Mouse (Mus musculus): ENCODE results near the gene Tgm2. TPM values are rescaled to one million over a fixed set of nuclear protein-coding genes. Genes with fewer than 3 reads are reported as not detected.
A peak's percentile ranks its signal among the peaks of the same experiment; 100 is the strongest.

The Tgm2 gene
- polyA plus RNA-seq, 1 experiment from 2014 or later, result 160 TPM

DNA sequence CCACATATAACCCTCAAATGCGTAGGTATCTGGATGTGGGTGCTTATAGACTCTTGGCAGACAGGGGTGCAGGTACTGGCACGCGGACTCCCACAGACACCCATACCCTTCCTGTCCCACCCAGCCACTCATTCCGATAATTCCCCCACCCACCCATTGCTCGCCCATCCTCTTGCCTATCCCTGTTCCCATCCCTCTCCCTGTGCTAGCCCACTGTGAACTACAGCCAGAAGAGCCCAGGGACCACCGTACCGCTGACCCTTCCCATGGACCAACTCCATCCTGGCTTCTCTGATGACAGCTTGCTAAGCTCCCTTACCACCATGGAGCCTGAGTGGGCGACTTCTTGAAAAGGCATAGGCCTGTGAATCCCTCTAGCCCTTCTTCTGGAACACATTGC is 735 bp upstream of the Tgm2 start:
- WGBS, result 91% methylated on average over 8 of the region's 8 CpGs
- H3K9ac ChIP-seq (ENCODE audit: low read length), result no peak overlapping the region
- no peaks in the 10 kb centered on the region for H3K27me3 ChIP-seq (ENCODE audit: control insufficient read depth, insufficient read depth, low read length)
- no peak overlapping the region for H3K27ac ChIP-seq (replicated peaks in 1 of 2; ENCODE audit: control insufficient read depth in 1 of 2, insufficient read depth in 1 of 2, low read depth in 2 of 2, low read length in 2 of 2)
- H3K36me3 ChIP-seq (ENCODE audit: control insufficient read depth, insufficient read depth, low read length), result peaks cover 9% of the 10 kb centered on the region
- ATAC-seq (ENCODE audit: insufficient number of reproducible peaks, insufficient read depth, low FRiP score, low read depth), result no peak
- H3K4me2 ChIP-seq (ENCODE audit: low read length), result no peak overlapping the region
- peaks cover 20 to 36% of the 10 kb centered on the region in 2 experiments for H3K4me1 ChIP-seq (ENCODE audit: control insufficient read depth in 2 of 2, insufficient read depth in 2 of 2, low read length in 2 of 2)
- H3K4me3 ChIP-seq (ENCODE audit: control insufficient read depth in 1 of 2, insufficient read depth in 1 of 2, low read depth in 1 of 2, low read length in 2 of 2), result no peak overlapping the region
- H3K9me3 ChIP-seq (ENCODE audit: control insufficient read depth, low read length), result peaks cover 6% of the 10 kb centered on the region; the same call in 1 of the 2 replicates

DNA sequence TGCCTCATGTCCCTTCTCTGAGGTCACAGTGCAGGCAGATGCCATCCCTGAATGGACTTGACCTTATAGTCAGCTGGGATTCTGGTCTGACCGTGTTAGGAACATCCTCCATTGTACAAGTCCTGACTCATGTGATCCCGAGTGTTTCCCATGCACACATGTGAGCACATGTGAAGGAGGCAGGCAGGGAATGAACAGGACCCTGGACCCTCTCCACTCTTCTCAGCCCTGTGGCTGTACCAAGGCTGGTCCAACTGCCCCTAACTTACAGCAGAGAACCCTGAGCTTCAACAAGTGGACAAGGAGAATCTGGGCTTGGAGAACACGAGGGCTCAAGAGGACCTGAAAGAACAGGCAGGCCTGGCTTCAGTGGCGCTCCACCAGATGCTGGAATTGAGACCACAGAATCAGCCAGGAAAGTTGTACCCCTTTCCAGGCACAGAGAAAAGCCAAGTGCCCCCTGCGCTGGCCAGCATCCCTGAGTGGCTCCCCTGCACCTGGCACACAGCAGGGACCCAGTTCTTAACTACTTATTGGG is 639 bp downstream of the Tgm2 start:
- no peaks in the 10 kb centered on the region for H3K27me3 ChIP-seq (ENCODE audit: control insufficient read depth, insufficient read depth, low read length)
- H3K9me3 ChIP-seq (ENCODE audit: control insufficient read depth, low read length), result no peaks in the 10 kb centered on the region
- WGBS, result 18% methylated on average over 5 of the region's 5 CpGs
- H3K4me2 ChIP-seq (ENCODE audit: low read length), result peak overlapping the region; percentile 85
- ATAC-seq (ENCODE audit: insufficient number of reproducible peaks, insufficient read depth, low FRiP score, low read depth), result no peak
- peak overlapping the region; percentile 95 for H3K9ac ChIP-seq (ENCODE audit: low read length)
- H3K4me1 ChIP-seq (ENCODE audit: control insufficient read depth in 2 of 2, insufficient read depth in 2 of 2, low read length in 2 of 2), result peaks cover 34 to 50% of the 10 kb centered on the region in 2 experiments
- H3K36me3 ChIP-seq (ENCODE audit: control insufficient read depth, insufficient read depth, low read length), result peaks cover 22% of the 10 kb centered on the region
- peak overlapping the region; percentile 72 to 99 for H3K27ac ChIP-seq (replicated peaks in 1 of 2; ENCODE audit: control insufficient read depth in 1 of 2, insufficient read depth in 1 of 2, low read depth in 2 of 2, low read length in 2 of 2)
- H3K4me3 ChIP-seq (ENCODE audit: control insufficient read depth in 1 of 2, insufficient read depth in 1 of 2, low read depth in 1 of 2, low read length in 2 of 2), result peak overlapping the region; percentile 71 to 74

DNA sequence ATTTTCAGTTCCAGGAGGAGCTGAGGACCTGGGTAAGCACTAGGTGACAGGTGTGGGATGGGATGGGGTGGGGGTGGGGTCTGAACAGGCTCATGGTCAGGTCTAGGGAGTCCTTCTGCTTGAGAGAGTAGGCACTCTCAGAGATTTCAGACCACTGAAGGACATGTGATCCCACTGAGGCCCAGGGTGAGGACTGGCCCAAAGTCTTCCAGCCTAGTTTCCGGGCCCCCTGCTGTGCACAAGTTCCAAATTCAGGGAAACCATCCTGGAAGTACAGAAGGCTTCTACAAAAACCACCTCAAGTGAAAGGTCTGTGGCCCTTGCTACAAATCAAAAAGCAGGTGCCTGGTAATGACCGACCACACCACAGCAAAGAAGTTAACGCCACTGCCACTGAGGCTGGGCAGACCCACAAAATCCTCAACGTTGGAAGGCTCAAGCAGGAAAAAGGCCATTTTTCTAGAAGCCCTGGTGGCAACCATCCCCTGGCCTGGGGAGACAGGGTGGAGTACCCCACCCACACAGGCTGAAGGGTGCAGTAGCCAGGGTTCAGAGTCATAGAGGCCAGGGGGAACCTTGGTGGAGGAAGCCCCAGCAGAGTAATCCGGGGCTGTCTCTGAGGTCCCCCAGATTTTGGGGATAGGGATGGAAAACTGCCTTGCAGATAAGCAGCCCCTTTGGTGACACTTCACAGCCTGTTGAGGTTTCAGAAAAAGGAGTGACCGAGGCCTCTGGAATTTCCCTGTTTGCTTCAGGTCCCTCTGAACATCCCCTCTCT is 1.3 kb downstream of the Tgm2 start:
- H3K4me2 ChIP-seq (ENCODE audit: low read length), result peak overlapping the region; percentile 85
- H3K4me1 ChIP-seq (ENCODE audit: control insufficient read depth in 2 of 2, insufficient read depth in 2 of 2, low read length in 2 of 2), result peaks cover 39 to 56% of the 10 kb centered on the region in 2 experiments
- peak overlapping the region; percentile 71 to 74 for H3K4me3 ChIP-seq (ENCODE audit: control insufficient read depth in 1 of 2, insufficient read depth in 1 of 2, low read depth in 1 of 2, low read length in 2 of 2)
- 42% methylated on average over 6 of the region's 6 CpGs for WGBS
- H3K27ac ChIP-seq (replicated peaks in 1 of 2; ENCODE audit: control insufficient read depth in 1 of 2, insufficient read depth in 1 of 2, low read depth in 2 of 2, low read length in 2 of 2), result peak overlapping the region; percentile 72 to 99
- ATAC-seq (ENCODE audit: insufficient number of reproducible peaks, insufficient read depth, low FRiP score, low read depth), result no peak
- no peaks in the 10 kb centered on the region for H3K9me3 ChIP-seq (ENCODE audit: control insufficient read depth, low read length)
- no peaks in the 10 kb centered on the region for H3K27me3 ChIP-seq (ENCODE audit: control insufficient read depth, insufficient read depth, low read length)
- peaks cover 27% of the 10 kb centered on the region for H3K36me3 ChIP-seq (ENCODE audit: control insufficient read depth, insufficient read depth, low read length)
- peak overlapping the region; percentile 95 for H3K9ac ChIP-seq (ENCODE audit: low read length)

DNA sequence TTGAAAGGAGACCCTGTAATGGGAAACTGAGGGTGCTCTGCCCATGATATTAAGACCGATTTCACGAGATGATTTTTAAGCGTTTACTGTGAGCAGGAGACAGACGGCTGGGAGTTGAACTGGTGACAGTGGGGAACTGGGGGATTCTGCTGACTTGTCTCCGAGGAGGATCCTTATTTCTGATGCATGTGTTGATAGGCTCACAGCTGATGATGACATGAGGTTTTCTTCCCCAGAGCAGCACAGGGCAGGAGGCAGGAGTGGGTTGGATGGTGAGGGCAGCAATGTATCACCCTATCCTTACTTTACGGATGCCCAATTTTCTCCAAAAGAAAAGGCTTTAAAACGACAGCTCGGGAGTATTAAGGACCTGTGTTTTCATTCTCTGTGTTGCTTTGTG is 2.0 kb downstream of the Tgm2 start:
- WGBS, result 43% methylated on average over 8 of the region's 8 CpGs
- no peaks in the 10 kb centered on the region for H3K27me3 ChIP-seq (ENCODE audit: control insufficient read depth, insufficient read depth, low read length)
- peak overlapping the region; percentile 72 to 99 for H3K27ac ChIP-seq (replicated peaks in 1 of 2; ENCODE audit: control insufficient read depth in 1 of 2, insufficient read depth in 1 of 2, low read depth in 2 of 2, low read length in 2 of 2)
- peak overlapping the region; percentile 71 to 74 for H3K4me3 ChIP-seq (ENCODE audit: control insufficient read depth in 1 of 2, insufficient read depth in 1 of 2, low read depth in 1 of 2, low read length in 2 of 2)
- peaks cover 29% of the 10 kb centered on the region for H3K36me3 ChIP-seq (ENCODE audit: control insufficient read depth, insufficient read depth, low read length)
- H3K9ac ChIP-seq (ENCODE audit: low read length), result peak overlapping the region; percentile 95
- peaks cover 41 to 62% of the 10 kb centered on the region in 2 experiments for H3K4me1 ChIP-seq (ENCODE audit: control insufficient read depth in 2 of 2, insufficient read depth in 2 of 2, low read length in 2 of 2)
- H3K4me2 ChIP-seq (ENCODE audit: low read length), result peak overlapping the region; percentile 85
- no peaks in the 10 kb centered on the region for H3K9me3 ChIP-seq (ENCODE audit: control insufficient read depth, low read length)
- ATAC-seq (ENCODE audit: insufficient number of reproducible peaks, insufficient read depth, low FRiP score, low read depth), result no peak

DNA sequence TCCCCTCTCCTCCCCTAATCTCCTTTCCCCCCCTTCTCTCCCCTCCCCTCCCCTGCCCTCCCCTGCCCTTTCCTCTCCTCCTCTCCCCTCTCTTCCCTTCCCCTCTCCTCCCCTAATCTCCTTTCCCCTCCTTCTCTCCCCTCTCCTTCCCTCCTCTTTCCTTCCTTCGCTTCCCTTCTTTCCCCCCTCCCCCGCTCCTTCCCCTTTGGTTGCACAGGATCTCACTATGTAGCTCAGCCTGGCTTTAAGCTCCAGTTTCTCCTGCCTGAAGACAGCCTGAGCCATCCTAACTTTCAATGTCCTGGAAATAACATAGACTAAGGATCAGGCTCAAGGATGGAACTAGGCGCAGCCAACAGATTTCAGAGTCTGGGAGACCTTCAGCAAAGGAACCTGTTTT is 2.4 kb downstream of the Tgm2 start:
- H3K9me3 ChIP-seq (ENCODE audit: control insufficient read depth, low read length), result no peaks in the 10 kb centered on the region
- 46% methylated on average over 3 of the region's 3 CpGs for WGBS
- H3K4me2 ChIP-seq (ENCODE audit: low read length), result peak overlapping the region; percentile 85
- no peaks in the 10 kb centered on the region for H3K27me3 ChIP-seq (ENCODE audit: control insufficient read depth, insufficient read depth, low read length)
- no peak for ATAC-seq (ENCODE audit: insufficient number of reproducible peaks, insufficient read depth, low FRiP score, low read depth)
- peak overlapping the region; percentile 95 for H3K9ac ChIP-seq (ENCODE audit: low read length)
- peak overlapping the region; percentile 72 to 99 for H3K27ac ChIP-seq (replicated peaks in 1 of 2; ENCODE audit: control insufficient read depth in 1 of 2, insufficient read depth in 1 of 2, low read depth in 2 of 2, low read length in 2 of 2)
- peaks cover 34% of the 10 kb centered on the region for H3K36me3 ChIP-seq (ENCODE audit: control insufficient read depth, insufficient read depth, low read length)
- H3K4me1 ChIP-seq (ENCODE audit: control insufficient read depth in 2 of 2, insufficient read depth in 2 of 2, low read length in 2 of 2), result peaks cover 45 to 66% of the 10 kb centered on the region in 2 experiments
- H3K4me3 ChIP-seq (ENCODE audit: control insufficient read depth in 1 of 2, insufficient read depth in 1 of 2, low read depth in 1 of 2, low read length in 2 of 2), result peak overlapping the region; percentile 71 to 74

DNA sequence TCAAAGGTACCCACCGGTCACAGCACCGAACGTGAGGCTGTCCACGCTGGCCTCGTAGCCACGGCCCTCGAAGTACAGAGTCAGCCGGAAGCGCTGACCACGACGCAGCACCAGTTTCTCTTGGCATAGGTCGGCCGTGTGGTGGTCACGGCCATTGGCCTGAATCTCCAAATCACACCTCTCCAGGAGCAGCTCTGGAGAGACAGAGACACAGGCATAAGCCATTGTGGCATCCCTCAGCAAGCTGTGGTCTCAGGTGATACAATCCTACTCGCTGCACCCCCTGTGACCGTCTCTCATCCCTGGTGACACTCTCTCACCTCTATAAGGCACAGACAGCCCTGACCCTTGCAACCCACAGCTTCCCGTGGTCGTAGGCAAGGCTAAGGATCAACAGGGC is 3.3 kb downstream of the Tgm2 start:
- ATAC-seq (ENCODE audit: insufficient number of reproducible peaks, insufficient read depth, low FRiP score, low read depth), result no peak
- H3K4me2 ChIP-seq (ENCODE audit: low read length), result peak overlapping the region; percentile 85
- peaks cover 51 to 74% of the 10 kb centered on the region in 2 experiments for H3K4me1 ChIP-seq (ENCODE audit: control insufficient read depth in 2 of 2, insufficient read depth in 2 of 2, low read length in 2 of 2)
- no peaks in the 10 kb centered on the region for H3K9me3 ChIP-seq (ENCODE audit: control insufficient read depth, low read length)
- H3K27ac ChIP-seq (replicated peaks in 1 of 2; ENCODE audit: control insufficient read depth in 1 of 2, insufficient read depth in 1 of 2, low read depth in 2 of 2, low read length in 2 of 2), result peak overlapping the region; percentile 81 to 99
- H3K4me3 ChIP-seq (ENCODE audit: control insufficient read depth in 1 of 2, insufficient read depth in 1 of 2, low read depth in 1 of 2, low read length in 2 of 2), result peak overlapping the region in 1 of 2 experiments; percentile 71; a peak in 2 of 4 replicates
- no peaks in the 10 kb centered on the region for H3K27me3 ChIP-seq (ENCODE audit: control insufficient read depth, insufficient read depth, low read length)
- WGBS, result 75% methylated on average over 18 of the region's 18 CpGs
- H3K9ac ChIP-seq (ENCODE audit: low read length), result peak overlapping the region; percentile 67
- peaks cover 42% of the 10 kb centered on the region for H3K36me3 ChIP-seq (ENCODE audit: control insufficient read depth, insufficient read depth, low read length)

DNA sequence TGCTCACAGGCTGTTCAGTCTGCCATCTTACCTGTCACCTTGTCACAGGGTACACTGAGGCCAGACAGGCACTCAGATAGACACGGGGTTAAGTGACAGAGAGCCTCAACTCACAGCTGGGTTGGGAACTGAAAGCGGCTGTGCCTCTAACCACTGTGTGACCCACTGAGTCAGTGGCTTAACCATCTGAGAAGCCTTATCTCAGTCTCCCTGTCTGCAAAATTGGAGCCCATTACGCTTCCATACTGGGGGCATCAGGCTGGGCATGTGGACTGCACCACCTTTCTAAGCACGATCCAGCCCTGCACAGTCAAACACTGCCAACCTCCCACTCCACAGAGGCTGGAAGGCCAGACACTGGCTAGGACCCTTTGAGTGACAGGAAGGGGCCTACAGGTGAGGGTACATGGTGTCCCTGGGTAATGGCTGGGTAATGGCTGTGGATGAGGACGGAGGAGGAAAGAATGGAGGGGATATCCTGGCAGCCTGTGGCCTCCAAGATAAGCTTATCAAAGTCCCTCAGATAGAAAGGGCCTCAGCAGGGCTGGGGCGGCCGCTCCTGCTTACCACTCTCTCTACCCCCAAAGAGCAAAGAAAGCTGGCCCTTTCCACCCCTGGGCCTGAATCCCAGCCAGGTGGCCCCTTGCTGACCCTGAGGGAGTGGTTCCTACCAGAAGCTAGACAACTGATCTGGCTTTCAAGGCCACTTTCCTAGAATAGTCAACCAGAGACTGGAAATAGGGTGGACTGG is 4.4 kb downstream of the Tgm2 start:
- WGBS, result 13% methylated on average over 7 of the region's 7 CpGs
- Histone ChIP-seq H3K9me3 (ENCODE audit: control insufficient read depth, low read length) (no peaks in the 10 kb centered on the region), H3K4me1 (ENCODE audit: control insufficient read depth in 2 of 2, insufficient read depth in 2 of 2, low read length in 2 of 2) (peaks cover 56 to 76% of the 10 kb centered on the region in 2 experiments), H3K36me3 (ENCODE audit: control insufficient read depth, insufficient read depth, low read length) (peaks cover 53% of the 10 kb centered on the region), H3K27me3 (ENCODE audit: control insufficient read depth, insufficient read depth, low read length) (no peaks in the 10 kb centered on the region), H3K4me2 (ENCODE audit: low read length) (peak overlapping the region; percentile 85), H3K4me3 (ENCODE audit: control insufficient read depth in 1 of 2, insufficient read depth in 1 of 2, low read depth in 1 of 2, low read length in 2 of 2) (no peak overlapping the region), H3K27ac (replicated peaks in 1 of 2; ENCODE audit: control insufficient read depth in 1 of 2, insufficient read depth in 1 of 2, low read depth in 2 of 2, low read length in 2 of 2) (peak overlapping the region; percentile 81 to 99), H3K9ac (ENCODE audit: low read length) (peak overlapping the region; percentile 66; the same call in 1 of the 2 replicates)
- ATAC-seq (ENCODE audit: insufficient number of reproducible peaks, insufficient read depth, low FRiP score, low read depth), result peak; percentile 55

Measured in heart, embryonic 14.5 days (tissue).